Mouse (Mus musculus) lung, postnatal 14 days (tissue): ENCODE data around the gene Ripor3.

Experiments
- DNase-seq: peaks from one replicate; pipeline ENCODE4 v3.0.0; 2021

Gene Ripor3

DNA sequence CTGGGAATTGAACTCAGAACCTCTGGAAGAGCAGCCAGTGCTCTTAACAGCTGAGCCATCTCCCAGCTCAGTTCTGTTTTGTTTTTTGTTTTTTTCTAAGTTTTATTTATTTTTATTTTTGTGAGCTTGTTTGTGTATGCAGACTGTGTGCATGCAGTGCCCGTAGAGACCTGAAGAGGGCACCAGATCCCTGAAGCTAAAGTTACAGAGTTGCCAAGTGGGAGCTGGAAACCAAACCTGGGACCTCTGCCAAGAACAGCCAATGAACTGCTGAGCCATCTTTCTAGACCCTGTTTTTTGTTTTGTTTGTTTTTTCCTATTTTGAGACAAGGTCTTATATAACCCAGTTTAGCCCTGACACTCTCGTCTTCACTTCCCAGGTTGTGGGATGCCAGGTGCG is 18.0 kb upstream of the Ripor3 start:
- DNase-seq: no peak

DNA sequence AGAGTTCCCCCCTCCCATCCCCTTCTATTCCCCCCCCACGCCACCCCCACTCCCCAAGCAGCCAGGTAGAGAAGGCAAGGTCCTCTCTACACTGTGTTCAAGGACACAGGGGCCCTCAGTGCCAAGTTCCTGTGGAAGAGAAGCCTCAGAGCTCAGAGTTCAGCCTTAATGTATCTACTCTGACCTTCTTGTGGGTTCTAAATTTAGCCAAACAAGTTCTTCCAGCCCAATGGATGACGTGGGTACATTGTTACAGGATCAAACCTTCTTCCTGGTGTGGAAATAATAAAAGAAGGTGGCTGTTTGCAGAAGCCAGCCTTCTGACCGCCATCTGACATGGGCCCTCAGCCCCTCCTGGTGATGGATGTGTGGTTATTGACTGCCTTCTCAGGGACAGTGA is 16.0 kb upstream of the Ripor3 start:
- DNase-seq: no peak

DNA sequence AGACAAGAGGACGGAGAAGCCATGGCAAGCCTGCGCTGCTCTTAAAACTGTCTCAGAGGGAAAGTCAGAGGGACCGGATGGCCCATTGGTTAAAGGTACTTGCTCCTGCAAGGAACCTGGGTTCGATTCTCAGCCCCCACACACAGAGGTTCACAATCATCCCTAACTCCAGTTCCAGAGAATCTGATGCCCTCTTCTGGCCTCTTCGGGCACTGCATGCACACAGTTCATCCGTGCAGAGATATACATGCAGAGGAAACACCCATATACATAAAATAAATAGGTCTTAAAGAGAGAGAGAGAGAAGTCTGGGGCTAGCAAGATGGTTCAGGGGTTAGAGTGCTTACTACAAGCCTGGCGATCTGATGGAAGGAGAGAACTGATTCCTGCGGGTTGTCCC is 15.5 kb upstream of the Ripor3 start:
- DNase-seq: no peak

DNA sequence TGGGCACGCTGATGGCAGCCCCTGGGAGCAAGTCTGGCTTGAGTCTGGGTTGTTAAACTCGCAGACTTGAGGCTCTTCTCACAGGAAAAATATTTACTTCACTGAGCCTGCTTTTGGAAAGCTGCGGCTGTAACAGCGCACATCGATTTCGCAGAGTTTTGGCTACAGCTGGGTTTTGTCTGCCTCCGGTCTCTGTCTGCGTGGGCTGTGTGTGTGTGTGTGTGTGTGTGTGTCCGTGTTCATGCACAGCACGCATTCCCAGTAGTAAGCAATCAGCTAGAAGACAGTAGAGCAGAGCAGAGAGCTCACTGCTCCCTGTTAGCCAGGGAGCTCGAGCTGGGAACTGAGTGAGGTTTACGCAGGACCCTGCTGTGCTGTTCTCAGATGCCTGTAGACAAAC is 14.8 kb upstream of the Ripor3 start:
- peak; percentile 73 for DNase-seq

DNA sequence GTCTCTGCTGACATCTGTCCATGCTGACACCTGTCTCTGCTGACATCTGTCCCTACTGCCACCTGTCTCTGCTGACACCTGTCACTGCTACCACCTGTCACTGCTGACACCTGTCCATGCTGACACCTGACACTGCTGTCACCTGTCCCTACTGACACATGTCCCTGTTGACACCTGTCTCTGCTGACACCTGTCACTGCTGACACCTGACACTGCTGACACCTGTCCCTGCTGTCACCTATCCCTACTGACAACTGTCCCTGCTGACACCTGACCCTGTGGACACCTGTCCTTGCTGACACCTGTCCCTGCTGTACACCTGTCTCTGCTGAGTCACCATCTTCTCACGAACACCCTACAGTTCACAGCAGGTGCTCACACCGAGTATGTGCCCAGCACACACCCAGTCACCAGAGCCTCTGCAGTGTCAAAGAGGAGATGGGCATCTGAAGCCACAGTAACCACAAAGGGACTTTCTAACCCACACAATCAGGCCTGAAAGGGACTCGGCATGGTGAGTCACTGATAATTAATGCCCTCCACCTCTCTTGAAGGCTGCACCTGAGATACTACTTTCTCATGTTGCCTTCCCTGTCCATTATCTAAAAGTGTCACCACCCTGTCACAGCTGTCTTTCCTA is 13.5 kb upstream of the Ripor3 start:
- no peak for DNase-seq

DNA sequence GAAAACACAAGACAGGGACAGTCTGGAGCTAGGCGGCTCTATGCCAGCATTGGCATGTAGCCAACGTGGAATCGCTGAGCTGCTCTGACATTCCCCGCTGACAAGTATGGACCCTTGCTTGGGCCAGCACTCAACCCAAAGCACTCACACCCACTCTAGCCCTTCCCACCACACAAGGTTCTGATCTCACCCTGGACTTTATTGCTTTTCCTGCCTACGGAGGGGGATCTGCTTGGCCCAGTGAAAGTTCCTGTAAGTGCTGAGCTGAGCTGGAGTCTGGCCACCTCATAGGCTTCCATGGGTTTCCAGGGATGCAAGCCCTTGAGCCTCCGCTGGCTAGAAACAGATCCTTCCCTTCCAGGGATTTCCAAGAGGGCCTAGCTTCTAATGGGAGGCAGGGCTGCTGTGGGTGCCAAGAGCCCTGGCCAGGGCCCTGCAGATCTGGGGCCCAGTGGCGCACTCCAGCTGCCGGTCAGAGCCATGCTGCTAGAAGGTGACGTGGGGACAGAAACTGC is 8.8 kb upstream of the Ripor3 start:
- DNase-seq: peak; percentile 77

DNA sequence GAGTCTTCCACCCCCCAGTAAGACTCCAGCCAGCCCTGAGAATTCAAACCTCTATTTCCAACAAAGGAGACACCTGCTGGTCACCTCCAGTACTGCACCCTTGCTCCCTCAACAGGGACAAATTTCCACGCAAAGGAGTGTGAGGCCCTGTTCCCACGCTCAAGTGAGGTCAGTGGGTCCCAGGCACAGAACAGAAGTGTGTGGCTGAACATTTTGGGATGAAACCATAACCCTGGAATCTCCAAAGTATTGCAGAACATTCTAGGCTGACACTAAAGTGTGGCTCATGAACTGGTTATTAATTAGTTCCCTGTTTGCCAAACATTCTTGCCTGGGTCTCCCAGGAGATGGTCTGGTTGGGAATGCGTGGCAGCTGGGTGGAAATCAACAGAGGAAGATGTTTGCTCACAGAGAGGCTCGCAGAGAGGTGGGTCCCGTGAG is 6.6 kb upstream of the Ripor3 start:
- DNase-seq: peak; percentile 92

DNA sequence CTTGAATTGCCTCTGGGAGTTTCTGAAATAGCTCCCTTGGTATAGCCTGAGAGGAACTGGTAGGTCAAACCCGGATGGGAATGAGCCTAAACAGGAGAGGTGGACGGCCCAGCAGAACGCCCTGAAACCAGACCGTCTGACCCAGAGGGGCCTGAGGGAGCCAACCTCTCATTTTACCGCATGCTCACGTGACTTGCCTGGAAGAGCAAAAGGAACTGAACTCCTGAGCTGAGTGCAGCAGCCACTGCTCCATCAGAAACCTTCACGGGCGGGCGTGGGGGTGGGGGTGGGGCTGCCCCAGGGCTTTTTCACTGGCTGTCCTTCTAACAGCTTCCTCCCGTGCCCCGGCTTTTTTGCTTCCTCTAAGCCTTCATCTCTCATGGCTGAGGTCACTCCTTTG is 475 bp upstream of the Ripor3 start:
- DNase-seq: no peak

DNA sequence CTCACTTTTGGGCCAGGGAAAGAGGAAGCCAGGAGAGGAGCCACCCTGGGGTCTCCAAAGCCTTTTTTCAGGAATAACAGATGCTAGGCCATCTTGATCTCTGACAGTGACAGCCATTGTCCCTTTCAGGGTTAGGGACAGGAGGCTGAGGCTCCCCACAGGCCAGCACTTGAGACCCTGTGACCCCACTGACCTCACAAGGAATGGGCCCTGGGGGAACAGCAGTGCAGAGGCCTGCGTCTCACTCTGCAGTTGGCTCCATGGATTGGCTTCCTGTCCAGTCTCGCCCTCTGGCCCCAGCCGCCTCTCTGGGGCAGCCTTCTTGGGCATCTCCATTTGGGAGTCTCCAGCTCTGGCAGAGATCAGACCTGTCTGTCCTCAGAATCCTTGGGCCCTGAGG is 2.3 kb downstream of the Ripor3 start:
- DNase-seq: no peak

DNA sequence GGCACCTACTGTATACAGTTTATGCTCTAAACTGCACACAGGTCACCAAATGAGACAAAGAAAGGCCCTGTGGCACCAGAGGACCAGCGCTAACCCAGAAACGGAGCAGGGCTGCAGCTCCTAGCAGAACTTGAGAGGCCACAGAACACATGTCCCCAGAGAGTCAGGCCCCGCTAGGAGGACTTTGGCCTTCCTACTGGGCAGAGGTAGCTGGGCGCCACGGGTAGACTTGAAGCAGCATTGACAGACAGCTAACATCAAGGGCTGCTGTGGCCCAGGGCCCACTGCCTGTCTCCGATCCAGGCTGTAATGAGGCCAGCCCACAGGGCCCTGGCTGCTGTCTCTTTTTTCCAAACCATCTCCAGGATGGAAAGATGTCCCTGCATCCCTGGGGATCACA is 3.9 kb downstream of the Ripor3 start:
- no peak for DNase-seq

DNA sequence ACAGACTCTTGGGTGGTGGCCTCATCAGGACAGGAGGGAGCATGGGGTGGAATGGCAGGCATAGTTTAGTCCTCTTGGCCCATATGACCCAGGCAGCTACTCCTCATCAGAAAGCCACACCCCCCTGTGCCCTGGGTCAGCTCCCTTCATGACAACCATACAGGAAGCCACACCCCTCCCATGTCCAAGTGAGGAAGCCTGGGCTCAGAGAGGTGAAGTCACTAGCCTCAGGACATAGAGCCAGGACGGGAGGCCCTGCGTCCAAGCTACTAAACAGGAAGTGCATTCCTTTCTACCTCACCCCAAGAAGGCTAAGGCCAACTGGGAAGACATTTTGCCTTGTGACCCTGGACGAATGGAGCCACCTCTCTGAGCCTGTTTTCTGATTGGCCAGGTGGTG is 4.8 kb downstream of the Ripor3 start:
- no peak for DNase-seq

DNA sequence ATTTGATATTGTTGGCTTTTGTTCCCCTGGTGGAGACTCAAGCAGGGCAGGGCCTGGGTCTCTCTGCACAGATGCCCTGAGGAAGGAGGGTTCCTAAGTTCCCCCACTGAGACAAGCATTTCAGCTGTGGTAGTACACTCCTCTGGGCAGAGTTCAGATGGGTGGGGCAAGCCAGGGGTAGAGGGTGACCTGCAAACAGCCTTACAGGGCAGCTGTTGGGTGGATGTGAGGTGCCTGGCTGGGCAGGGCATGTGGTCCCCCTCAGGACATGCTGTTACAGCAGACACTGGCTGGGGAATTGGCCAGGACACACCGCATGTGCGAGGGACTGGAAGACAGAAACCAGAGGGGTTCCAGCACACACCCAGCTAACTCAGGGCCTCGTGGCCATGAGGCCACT is 5.4 kb downstream of the Ripor3 start:
- no peak for DNase-seq

DNA sequence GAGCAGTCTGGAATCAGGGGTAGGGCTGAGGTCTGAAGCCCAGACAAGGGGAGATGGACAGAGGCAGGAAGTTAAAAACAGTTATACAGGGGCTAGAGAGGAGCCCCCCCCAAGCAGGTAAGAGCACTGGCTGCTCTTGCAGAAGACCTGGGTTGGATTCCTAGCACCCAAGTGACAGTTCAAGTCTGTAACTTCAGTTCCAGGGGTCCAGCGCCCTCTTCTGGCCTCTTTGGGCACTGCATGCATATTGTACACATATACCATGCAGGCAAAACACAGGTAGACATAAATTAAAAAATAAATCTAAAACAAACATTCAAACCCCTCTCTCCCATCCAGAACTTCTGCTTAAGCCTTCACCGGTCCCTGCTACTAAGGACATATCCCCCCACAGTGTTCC is 6.0 kb downstream of the Ripor3 start:
- no peak for DNase-seq

DNA sequence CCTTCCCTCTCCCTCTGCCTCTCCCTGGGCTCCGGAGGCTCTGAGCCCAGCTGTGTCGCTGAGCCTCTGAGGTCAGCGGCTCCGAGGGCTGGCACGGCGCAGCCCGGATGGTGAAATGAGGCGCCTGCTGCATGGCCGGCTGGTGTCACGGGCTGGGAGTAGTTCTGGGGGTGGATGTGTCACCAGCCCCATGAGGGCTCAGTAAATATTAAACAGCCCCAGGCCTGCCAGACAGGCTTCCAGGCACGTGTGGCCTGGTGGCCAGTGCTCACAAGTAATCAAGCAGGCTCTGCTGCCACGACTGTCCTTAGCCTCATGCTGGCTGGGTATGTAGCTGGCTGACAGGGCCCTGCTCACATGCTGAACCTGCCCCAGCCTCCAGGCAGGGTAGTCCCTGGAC is 7.0 kb downstream of the Ripor3 start:
- no peak for DNase-seq

DNA sequence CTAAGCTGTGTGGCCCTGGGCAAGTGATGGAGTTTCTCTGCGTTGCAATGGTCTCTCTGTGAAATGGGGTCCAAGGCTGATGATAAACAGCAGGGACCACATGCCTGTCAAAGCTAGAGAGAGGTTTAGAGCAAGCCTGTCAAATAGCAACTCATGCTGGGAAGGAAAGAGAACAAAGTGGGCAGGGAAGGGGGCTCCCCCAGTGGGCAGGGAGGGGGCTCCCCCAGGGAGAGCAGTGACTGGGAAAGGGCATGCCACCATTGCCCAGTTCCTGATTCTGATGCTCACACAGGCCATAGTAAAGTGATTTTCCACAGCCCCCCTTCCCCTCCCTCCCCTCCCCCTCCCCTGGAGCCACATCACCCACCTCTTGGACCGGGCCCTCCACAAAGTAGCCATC is 7.5 kb downstream of the Ripor3 start:
- DNase-seq: no peak

DNA sequence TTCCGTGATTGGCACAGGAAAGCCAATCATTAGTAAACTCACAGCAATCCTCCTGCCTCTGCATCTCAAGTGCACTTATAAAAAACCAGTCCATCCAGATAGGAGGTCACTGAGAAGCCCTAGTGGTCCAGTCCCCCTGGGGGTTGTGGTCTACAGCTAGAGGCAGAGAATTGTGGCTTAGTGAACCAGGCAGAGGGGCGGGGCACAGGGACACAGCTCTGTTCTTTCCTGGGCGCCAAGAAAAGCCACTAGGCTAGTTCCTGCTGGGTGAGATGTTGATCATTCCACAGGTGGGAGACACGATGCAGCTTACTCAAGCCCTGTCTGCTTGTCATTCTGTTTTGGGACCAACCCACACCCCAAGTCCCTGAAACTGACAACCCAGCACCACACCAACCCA is 8.2 kb downstream of the Ripor3 start:
- no peak for DNase-seq

DNA sequence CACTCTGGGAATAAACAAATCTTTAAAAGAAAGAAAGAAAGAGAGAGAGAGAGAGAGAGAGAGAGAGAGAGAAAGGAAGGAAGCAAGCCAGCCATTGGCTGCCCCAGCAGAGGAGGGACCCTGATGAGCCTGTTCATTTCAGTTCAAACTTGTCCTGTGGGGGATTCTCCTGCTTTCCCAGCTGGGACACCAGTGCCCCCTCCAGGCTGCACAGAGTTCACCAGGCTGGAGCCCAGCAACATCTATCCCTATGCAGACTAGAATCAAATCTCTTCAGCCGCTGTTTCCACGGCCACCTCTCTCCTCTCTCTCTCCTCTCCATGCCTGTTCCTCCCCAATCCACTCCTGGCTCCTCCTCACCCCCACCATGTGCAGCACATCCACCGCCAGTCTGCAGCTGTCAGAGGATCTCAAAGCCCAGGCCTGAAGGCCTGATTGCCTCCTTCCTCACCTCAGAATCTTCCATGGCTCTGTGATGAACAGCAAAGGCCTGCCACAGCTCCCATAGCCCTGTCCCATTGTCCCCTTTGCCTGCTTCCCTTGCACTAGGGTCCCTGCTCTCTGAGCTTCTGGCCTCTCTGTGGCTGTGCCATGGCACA is 11.2 kb downstream of the Ripor3 start:
- DNase-seq: no peak

DNA sequence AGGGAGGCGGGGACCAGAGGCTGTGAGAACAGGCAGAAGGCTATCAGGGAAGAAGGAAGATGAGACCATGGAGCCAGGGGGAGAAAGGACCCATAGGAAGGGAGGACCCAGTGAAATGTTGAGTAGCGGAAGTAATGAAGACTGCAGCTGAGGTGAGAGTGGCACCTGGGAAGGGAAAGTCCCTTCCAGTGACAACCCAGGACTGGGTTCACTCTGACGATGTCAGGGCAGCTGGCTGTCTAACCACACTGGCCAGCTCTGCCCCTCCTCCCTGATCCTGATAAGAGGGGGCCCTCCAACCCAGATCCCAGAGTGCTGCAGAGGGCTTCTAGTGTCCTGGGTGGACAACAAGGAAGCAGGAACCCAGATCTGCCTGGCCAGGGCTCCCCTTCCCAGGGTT is 12.9 kb downstream of the Ripor3 start:
- no peak for DNase-seq

DNA sequence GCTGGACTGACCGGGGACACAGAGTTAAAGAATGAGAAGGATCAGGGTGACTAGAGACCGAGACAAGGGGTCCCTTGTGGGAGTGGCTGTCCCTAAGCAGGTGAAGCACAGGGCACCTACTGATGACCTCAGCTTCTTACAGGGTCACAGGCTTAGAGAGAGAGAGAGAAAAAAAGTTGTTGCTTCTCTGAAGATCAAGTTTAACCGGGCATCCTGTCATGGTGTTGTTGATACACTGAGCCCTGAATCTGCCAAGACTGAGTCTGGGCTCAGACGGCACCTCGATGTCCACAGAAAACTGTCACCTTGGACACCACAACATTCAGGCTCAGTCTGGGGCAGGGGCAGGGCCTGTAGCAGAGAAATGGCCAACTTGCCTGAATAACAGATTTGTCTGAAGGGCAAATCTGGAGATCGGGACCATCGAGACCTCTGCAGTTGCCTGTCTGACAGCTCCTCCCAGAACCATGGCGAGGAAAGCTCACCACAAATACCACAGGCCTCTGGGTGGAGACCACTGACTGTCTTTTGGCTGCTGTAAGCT is 13.7 kb downstream of the Ripor3 start:
- DNase-seq: no peak

DNA sequence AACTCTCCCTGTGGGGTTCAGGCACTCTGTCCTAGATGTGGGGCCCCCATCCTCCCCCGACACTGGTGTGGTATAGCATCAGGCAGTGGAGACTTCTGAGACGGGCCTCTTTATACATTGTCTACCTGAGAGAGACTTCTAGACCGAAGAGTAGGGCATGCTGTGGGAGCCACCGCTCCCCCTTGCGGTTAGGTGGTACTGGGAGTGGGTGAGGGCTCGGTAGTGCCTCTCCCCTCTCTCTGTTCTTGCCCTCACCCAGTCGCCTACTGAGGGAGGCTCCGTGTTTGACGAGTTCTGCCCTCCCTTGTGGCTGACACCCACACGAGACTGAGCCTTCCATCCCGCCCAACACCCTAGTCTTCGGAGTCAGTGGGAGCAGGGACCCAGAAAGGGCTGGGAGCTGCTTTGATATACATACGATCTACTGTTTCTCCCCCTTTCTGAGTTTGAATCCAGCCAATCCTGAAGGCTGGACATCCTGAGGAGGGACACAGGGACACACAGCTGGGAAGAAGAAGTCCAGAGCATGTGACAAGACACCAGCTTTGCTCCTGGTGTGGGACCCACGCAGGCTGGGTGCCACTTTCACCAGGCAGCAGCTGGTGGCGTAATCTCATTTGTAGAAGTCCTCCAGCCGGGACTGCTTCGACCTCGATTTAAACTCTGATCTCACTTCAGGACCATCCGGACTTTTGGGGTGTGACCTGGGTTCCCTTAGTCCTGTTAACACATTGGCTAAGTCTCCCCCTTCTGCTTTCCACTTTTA is 14.4 kb downstream of the Ripor3 start:
- no peak for DNase-seq

DNA sequence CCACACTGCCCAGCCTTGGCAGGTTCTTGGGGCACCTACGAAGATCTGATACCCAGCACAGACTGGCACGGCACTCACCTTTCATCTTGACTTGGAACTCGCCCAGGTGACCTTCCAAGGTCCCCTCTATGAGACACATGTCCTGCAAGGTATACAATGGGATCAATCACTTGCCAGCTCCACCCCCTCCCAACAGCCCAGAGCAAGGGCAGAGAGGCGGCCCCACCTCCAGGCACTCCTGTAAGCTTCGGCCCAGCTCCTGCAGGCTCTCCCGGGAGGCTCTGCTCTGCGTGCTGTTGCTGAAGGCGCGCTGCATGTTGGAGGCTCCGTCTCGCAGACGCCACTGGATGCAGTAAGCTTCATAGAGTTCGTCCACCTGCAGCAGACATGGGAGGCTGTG is 17.2 kb downstream of the Ripor3 start:
- DNase-seq: no peak

DNA sequence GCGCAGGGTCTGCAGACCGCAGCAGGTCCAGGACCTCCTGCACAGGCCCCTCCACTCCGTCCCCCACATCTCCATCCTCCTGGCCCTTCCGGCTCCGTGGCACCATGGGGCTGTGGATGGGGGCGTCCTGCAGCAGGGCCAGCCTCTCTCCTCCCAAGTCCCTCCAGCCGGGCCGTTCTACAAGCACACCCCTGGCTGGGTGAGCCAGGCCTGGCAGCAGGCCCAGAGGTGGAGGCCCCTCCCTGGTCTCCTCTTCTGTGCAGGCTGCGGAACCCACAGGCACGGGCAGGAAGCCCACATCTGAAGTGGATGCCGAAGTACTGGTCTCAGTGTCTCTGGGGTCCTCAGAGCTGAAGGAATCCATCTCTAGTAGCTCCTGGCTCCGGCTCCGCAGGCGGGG is 21.1 kb downstream of the Ripor3 start:
- peak; percentile 61 for DNase-seq

DNA sequence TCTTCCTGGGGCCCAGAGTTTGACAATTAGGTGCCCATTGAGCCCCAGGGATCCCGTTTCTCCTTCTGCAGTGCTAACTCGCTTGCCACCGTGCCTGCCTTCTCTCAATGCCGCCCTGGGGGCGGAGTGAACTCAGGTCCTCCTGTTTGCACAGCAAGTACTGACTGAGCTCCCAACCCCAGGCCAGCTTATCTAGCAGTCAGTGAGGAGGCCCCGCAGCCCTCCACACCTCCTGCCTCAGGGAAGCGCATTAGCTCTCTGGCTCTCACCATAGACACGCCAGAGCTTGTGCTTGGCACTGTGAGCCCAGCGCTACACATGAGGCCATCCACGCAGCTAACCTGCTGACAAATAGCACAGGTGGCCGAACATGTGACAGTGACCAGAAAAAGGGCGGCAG is 22.8 kb downstream of the Ripor3 start:
- no peak for DNase-seq

DNA sequence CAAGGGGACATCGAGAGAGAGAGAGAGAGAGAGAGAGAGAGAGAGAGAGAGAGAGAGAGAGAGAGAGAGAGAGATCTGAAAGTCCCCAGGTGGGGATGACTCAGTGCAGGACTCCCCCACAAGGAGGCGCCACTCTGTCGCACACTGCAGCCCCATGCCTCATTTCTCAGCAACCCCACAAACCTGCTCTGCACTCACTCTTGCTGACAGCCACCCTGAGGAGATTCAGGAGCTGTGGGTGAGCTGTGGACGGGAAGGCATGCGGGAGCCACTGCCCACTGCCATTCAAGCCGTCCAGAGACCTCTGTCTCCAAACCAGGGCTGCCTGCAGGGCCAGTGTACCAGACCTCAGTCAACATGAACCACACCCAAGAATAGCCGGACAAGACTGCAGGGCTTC is 23.7 kb downstream of the Ripor3 start:
- peak; percentile 64 for DNase-seq
